Mouse (Mus musculus) embryonic facial prominence, embryonic 13.5 days (tissue): ENCODE data around the gene Abcc2. TPM values are rescaled to one million over a fixed set of nuclear protein-coding genes. Genes with fewer than 3 reads are reported as not detected.

Experiments
- ATAC-seq: fragments of 200-750 bp; cut with Nextera tagmentation; 2 replicates; pipeline ENCODE4 v1.8.0; 2017; ENCODE audit warnings: low read depth; ENCODE audit not compliant: insufficient number of reproducible peaks, insufficient read depth, low FRiP score, low TSS enrichment
- H3K27ac ChIP-seq: fragments of 300-500 bp; sonication (generic); 2 replicates; pipeline ENCODE4 v1.5.1; 2015; ENCODE audit warnings: moderate library complexity, mild to moderate bottlenecking, inconsistent platforms
- H3K27me3 ChIP-seq: fragments of 300-500 bp; sonication (generic); 2 replicates; pipeline ENCODE4 v1.6.1; 2015; ENCODE audit warnings: mild to moderate bottlenecking, inconsistent platforms
- H3K36me3 ChIP-seq: fragments of 300-500 bp; sonication (generic); 2 replicates; pipeline ENCODE4 v1.6.1; 2015; ENCODE audit warnings: mild to moderate bottlenecking, inconsistent platforms
- H3K4me1 ChIP-seq: fragments of 300-500 bp; sonication (generic); 2 replicates; pipeline ENCODE4 v1.6.1; 2015; ENCODE audit warnings: inconsistent platforms
- H3K4me2 ChIP-seq: fragments of 300-500 bp; sonication (generic); 2 replicates; pipeline ENCODE4 v1.6.1; 2015; ENCODE audit warnings: moderate library complexity, mild to moderate bottlenecking, inconsistent platforms
- H3K4me3 ChIP-seq: fragments of 300-500 bp; sonication (generic); 2 replicates; pipeline ENCODE4 v1.5.1; 2015; ENCODE audit warnings: mild to moderate bottlenecking, inconsistent platforms
- H3K9ac ChIP-seq: fragments of 300-500 bp; sonication (generic); 2 replicates; pipeline ENCODE4 v1.6.1; 2015; ENCODE audit warnings: mild to moderate bottlenecking, inconsistent platforms
- H3K9me3 ChIP-seq: fragments of 300-500 bp; sonication (generic); 2 replicates; pipeline ENCODE4 v1.6.1; 2016; ENCODE audit warnings: inconsistent platforms
- WGBS: fragments of 180-500 bp; shearing (Covaris S2); methylation state at CpG from one replicate; pipeline ENCODE4 v1.1.7; 2015; ENCODE audit warnings: mixed read lengths; 5-methylcytosine and 5-hydroxymethylcytosine counted together
- polyA plus RNA-seq: library from polyadenylated mRNA; unstranded; fragments of >200 nt; fragmentation: Nextera tagmentation; extraction: Ambion mirVana; gene quantifications from 2 replicates; pipeline ENCODE4 v1.2.1, GENCODE M21; 2015

Gene Abcc2
- polyA plus RNA-seq: 0.08 and 0.28 TPM in 2 replicates

- 80% methylated on average over 3 of the region's 3 CpGs for WGBS
- H3K27ac ChIP-seq: no peak within 1 kb of the TSS
Measured at GRCm38 (mm10) chr19:43781980-43782379, at the start of gene Abcc2. Gene Abcc2 (plus strand): TSS chr19:43782192.

GRCm38 (mm10) chr19:43738409-43738808, 43.6 kb upstream of the Abcc2 start:
- no peak overlapping the region for H3K27ac ChIP-seq

More at GRCm38 (mm10) chr19:43781980-43782379, at the start of gene Abcc2:
- ATAC-seq: no peak
- no peaks in the 10 kb centered on the region for H3K4me1 ChIP-seq
- no peaks in the 10 kb centered on the region for H3K27me3 ChIP-seq
- no peak within 1 kb of the TSS for H3K9ac ChIP-seq
- H3K9me3 ChIP-seq: no peaks in the 10 kb centered on the region
- no peak within 1 kb of the TSS for H3K4me3 ChIP-seq
- H3K4me2 ChIP-seq: no peak within 1 kb of the TSS
- H3K36me3 ChIP-seq: no peaks in the 10 kb centered on the region

GRCm38 (mm10) chr19:43743401-43743800, 38.6 kb upstream of the Abcc2 start:
- no peak overlapping the region for H3K4me2 ChIP-seq
- H3K36me3 ChIP-seq: peaks cover 82% of the 10 kb centered on the region
- H3K27ac ChIP-seq: no peak overlapping the region
- WGBS: 93% methylated on average over 7 of the region's 7 CpGs
- no peak overlapping the region for H3K4me3 ChIP-seq
- H3K9ac ChIP-seq: no peak overlapping the region
- no peaks in the 10 kb centered on the region for H3K27me3 ChIP-seq
- H3K9me3 ChIP-seq: no peaks in the 10 kb centered on the region
- no peak for ATAC-seq
- H3K4me1 ChIP-seq: no peaks in the 10 kb centered on the region

More at GRCm38 (mm10) chr19:43738409-43738808, 43.6 kb upstream of the Abcc2 start:
- no peaks in the 10 kb centered on the region for H3K9me3 ChIP-seq
- WGBS: 96% methylated on average over 10 of the region's 10 CpGs
- H3K4me2 ChIP-seq: no peak overlapping the region
- H3K4me1 ChIP-seq: 0 out of 2 replicates have a peak, but pooled peaks cover 5% of the 10 kb centered on the region
- H3K9ac ChIP-seq: no peak overlapping the region
- peaks cover 86% of the 10 kb centered on the region for H3K36me3 ChIP-seq
- ATAC-seq: no peak
- H3K27me3 ChIP-seq: no peaks in the 10 kb centered on the region
- H3K4me3 ChIP-seq: no peak overlapping the region

GRCm38 (mm10) chr19:43745740-43746139, 36.3 kb upstream of the Abcc2 start:
- Histone ChIP-seq H3K9ac (no peak overlapping the region), H3K9me3 (no peaks in the 10 kb centered on the region), H3K4me3 (no peak overlapping the region), H3K4me1 (no peaks in the 10 kb centered on the region), H3K36me3 (peaks cover 77% of the 10 kb centered on the region), H3K27ac (no peak overlapping the region), H3K4me2 (no peak overlapping the region), H3K27me3 (no peaks in the 10 kb centered on the region)
- 87% methylated on average over 3 of the region's 3 CpGs for WGBS
- ATAC-seq: no peak

GRCm38 (mm10) chr19:43747877-43748276, 34.1 kb upstream of the Abcc2 start:
- Histone ChIP-seq H3K27ac (no peak overlapping the region), H3K27me3 (no peaks in the 10 kb centered on the region), H3K9me3 (no peaks in the 10 kb centered on the region), H3K4me1 (peaks cover 6% of the 10 kb centered on the region; the same call in 1 of the 2 replicates), H3K9ac (no peak overlapping the region), H3K36me3 (peaks cover 64% of the 10 kb centered on the region), H3K4me3 (no peak overlapping the region), H3K4me2 (no peak overlapping the region)
- 90% methylated on average over 4 of the region's 4 CpGs for WGBS
- no peak for ATAC-seq

GRCm38 (mm10) chr19:43750008-43750407, 32.0 kb upstream of the Abcc2 start:
- Histone ChIP-seq H3K4me1 (peaks cover 10% of the 10 kb centered on the region), H3K4me3 (no peak overlapping the region), H3K4me2 (no peak overlapping the region), H3K27ac (no peak overlapping the region), H3K36me3 (peaks cover 49% of the 10 kb centered on the region), H3K27me3 (no peaks in the 10 kb centered on the region), H3K9me3 (no peaks in the 10 kb centered on the region), H3K9ac (no peak overlapping the region)
- no peak for ATAC-seq
- 96% methylated on average over 2 of the region's 2 CpGs for WGBS

GRCm38 (mm10) chr19:43752489-43753225, 29.3 kb upstream of the Abcc2 start, which contains the start of the genes Cutc and Cox15:
Gene Cutc (plus strand): TSS chr19:43752996.
Gene Cox15 (minus strand): TSS chr19:43753000.
- ATAC-seq: peak; percentile 85
- Histone ChIP-seq H3K4me3 (peak within 1 kb of the TSS; percentile 70), H3K4me2 (peak within 1 kb of the TSS; percentile 59), H3K27ac (peak within 1 kb of the TSS; percentile 96), H3K27me3 (no peaks in the 10 kb centered on the region), H3K9ac (peak within 1 kb of the TSS; percentile 83), H3K9me3 (no peaks in the 10 kb centered on the region), H3K36me3 (peaks cover 27% of the 10 kb centered on the region), H3K4me1 (peaks cover 10% of the 10 kb centered on the region)
- WGBS: under 1% methylated on average over 62 of the region's 62 CpGs

- Histone ChIP-seq H3K9ac (peak overlapping the region; percentile 83), H3K36me3 (peaks cover 20% of the 10 kb centered on the region), H3K4me1 (peaks cover 10% of the 10 kb centered on the region), H3K27me3 (no peaks in the 10 kb centered on the region), H3K4me2 (peak overlapping the region; percentile 59), H3K27ac (peak overlapping the region; percentile 96), H3K4me3 (peak overlapping the region; percentile 70), H3K9me3 (no peaks in the 10 kb centered on the region)
- no peak; the same call in none of the 2 replicates for ATAC-seq
- WGBS: 2% methylated on average over 24 of the region's 24 CpGs
Measured at GRCm38 (mm10) chr19:43753226-43753835, 28.7 kb upstream of the Abcc2 start.

- Histone ChIP-seq H3K9ac (no peak overlapping the region), H3K4me1 (peaks cover 10% of the 10 kb centered on the region), H3K4me3 (no peak overlapping the region), H3K36me3 (peaks cover 11% of the 10 kb centered on the region; the same call in 1 of the 2 replicates), H3K9me3 (no peaks in the 10 kb centered on the region), H3K4me2 (no peak overlapping the region), H3K27me3 (no peaks in the 10 kb centered on the region), H3K27ac (no peak overlapping the region)
- 74% methylated on average over 2 of the region's 2 CpGs for WGBS
- ATAC-seq: no peak
Measured at GRCm38 (mm10) chr19:43754237-43754636, 27.8 kb upstream of the Abcc2 start.

GRCm38 (mm10) chr19:43754872-43755271, 27.1 kb upstream of the Abcc2 start:
- ATAC-seq: no peak
- no peak overlapping the region for H3K27ac ChIP-seq
- H3K36me3 ChIP-seq: peaks cover 10% of the 10 kb centered on the region; the same call in 1 of the 2 replicates
- no peak overlapping the region for H3K4me2 ChIP-seq
- 70% methylated on average over 2 of the region's 2 CpGs for WGBS
- H3K27me3 ChIP-seq: no peaks in the 10 kb centered on the region
- H3K4me1 ChIP-seq: peaks cover 10% of the 10 kb centered on the region
- no peak overlapping the region for H3K4me3 ChIP-seq
- H3K9ac ChIP-seq: no peak overlapping the region
- no peaks in the 10 kb centered on the region for H3K9me3 ChIP-seq

- Histone ChIP-seq H3K4me1 (no peaks in the 10 kb centered on the region), H3K4me3 (no peak overlapping the region), H3K9me3 (no peaks in the 10 kb centered on the region), H3K4me2 (no peak overlapping the region), H3K27me3 (no peaks in the 10 kb centered on the region), H3K27ac (no peak overlapping the region), H3K9ac (no peak overlapping the region), H3K36me3 (no peaks in the 10 kb centered on the region)
- WGBS: 21% methylated on average over 6 of the region's 6 CpGs
- ATAC-seq: no peak
Measured at GRCm38 (mm10) chr19:43760504-43760903, 21.5 kb upstream of the Abcc2 start.
